Mouse (Mus musculus) C2C12 (cell line): ENCODE data around the gene Wars2.

Experiments
- CTCF ChIP-seq: IDR thresholded peaks from one replicate; pipeline ENCODE4 v1.5.1; 2011; ENCODE audit not compliant: control insufficient read depth, insufficient read depth, insufficient read length
- MAX ChIP-seq: IDR thresholded peaks from one replicate; pipeline ENCODE4 v1.6.1; 2011; ENCODE audit warnings: mild to moderate bottlenecking, control low read depth

GRCm38 (mm10) chr3:99279718-99280117 lies 138.8 kb downstream of the Wars2 start:
- TF ChIP-seq CTCF (no peak), MAX (no peak)
